Mouse (Mus musculus) layer of hippocampus, adult 18-20 months (tissue): ENCODE data around the gene Orc5. TPM values are rescaled to one million over a fixed set of nuclear protein-coding genes. Genes with fewer than 3 reads are reported as not detected.

Source experiments
- total RNA-seq, 2 experiments: library from RNA; stranded (reverse); gene quantifications; 2 replicates each; pipeline ENCODE4 v1.2.3; 2021

Gene Orc5
- total RNA-seq, 2 experiments from 2014 or later: 19.7 to 20.6 TPM

Other genes starting within 250 kb of the Orc5 start
- 10 to 100 TPM; 40.9 to 44.7 TPM for gene Reln, start 205.7 kb downstream of the Orc5 start, total RNA-seq
- 10 to 100 TPM; 12.4 to 12.9 TPM for gene Lhfpl3, start 195.6 kb upstream of the Orc5 start, total RNA-seq